Mouse (Mus musculus): ENCODE results near the gene Zcchc7.

- TF ChIP-seq CTCF (IDR thresholded peaks at IDR 0.05; ENCODE audit: low read depth) (no peak), EP300 (optimal IDR thresholded peaks at IDR 0.05) (no peak)
Measured at GRCm38 (mm10) chr4:44715621-44716160, 40.0 kb upstream of the Zcchc7 start.

Measured in stomach, postnatal 0 days (tissue).